Mouse (Mus musculus): ENCODE results near the gene Cdk5rap2.
A peak's percentile ranks its signal among the peaks of the same experiment; 100 is the strongest.

The Cdk5rap2 gene

GRCm38 (mm10) chr4:70259726-70260418 lies 150.4 kb downstream of the Cdk5rap2 start:
- no peak for DNase-seq

DNA sequence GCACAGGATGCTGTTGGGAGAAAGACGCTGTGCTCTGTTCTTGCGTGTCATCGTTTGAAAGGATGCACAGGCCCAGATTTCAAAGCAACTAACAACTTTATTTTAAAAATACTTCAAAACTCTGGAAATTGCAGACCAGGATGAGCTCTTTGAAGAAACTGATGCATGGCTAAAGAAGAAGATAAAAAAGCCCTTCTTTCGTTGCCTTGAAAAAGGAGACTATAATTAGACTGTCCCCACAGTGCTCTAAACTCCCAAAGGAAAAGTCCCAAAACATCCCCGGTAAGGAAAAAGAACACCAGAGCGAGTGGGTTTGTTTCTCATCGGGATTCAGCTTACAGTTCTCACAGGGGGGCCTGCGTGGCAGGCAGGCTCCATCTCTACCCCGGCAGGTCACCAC lies 151.4 kb downstream of the Cdk5rap2 start:
- no peak for DNase-seq

GRCm38 (mm10) chr4:70258205-70258604 lies 152.0 kb downstream of the Cdk5rap2 start:
- peak; percentile 26 for DNase-seq

DNA sequence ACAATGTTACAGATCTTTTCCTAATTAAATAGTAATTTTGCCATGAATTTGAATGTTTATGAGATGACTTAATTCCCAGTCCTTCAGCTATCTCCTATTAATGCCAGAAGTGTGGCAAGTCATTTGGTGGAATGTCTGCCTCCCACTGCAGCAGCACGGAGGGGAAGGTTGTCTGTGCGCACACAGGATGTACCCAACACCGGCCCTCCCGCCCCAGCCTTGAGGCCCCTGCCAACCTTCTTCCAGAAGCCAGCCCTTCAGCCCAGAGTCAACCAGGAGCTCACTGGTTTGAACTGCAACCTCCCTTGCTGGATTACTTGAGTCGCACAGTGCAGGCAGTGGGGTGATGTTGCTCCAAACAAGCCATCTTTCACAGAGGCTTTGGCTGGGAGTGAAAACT lies 158.5 kb downstream of the Cdk5rap2 start:
- DNase-seq = no peak

- DNase-seq = no peak
Observed at GRCm38 (mm10) chr4:70245706-70246105, 164.5 kb downstream of the Cdk5rap2 start.

GRCm38 (mm10) chr4:70243561-70244120 lies 166.6 kb downstream of the Cdk5rap2 start:
- DNase-seq = no peak

DNA sequence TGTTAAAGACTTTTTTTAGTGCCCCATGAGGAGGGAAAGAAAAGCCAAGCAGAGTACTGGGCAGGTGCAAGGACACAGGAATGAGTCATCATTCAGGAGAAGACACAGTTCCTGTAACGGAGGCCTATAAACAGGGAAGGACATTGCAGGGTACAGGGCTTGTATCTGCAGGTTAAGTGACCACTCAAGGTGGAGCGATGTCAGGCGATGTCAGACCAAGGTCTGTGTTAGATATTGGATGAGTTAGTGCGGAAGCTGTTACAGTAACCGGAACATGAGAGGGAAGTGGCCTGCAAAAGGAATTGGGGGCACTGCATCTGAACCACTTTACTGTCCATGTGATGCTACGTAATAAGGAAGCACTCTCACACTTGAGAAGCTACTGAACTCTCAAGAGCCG lies 170.5 kb downstream of the Cdk5rap2 start:
- DNase-seq = no peak

DNA sequence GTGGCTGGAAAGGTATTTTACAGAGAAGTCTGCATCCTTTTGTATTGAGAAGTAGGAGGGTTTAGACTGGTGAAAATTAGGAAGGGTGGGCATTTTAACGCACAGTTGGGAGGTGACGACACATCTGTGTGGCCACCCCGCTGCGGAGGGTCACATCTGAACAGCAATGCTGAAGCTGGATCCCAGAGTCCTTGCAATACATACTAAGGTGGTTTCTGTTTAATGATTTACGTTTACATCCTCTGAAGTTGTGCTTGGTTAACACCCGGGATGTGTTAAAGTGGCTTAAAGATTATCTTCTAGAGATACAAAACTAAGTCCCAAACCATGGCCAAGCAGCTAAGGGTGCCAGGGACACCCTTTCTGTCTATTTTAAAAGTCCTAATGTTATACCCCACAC lies 171.4 kb downstream of the Cdk5rap2 start:
- DNase-seq = no peak

DNA sequence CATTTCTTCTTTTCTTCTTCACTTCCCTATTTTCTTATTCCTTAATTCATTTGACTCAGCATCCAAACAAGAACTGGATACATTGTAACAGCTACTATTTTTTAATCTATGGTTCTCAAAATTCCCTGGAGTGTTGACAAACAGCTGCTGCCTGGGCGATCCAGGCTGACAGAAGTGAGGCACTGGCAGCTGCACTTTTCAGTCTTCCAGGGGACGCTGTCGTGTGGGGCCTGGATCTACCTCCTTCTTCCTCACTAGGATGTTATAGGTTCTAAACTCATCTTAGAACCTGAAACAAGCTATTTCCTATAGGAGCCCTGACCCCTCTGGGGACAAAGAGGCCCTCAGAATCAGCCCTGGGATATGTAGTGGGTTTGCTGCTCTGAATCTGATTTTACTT lies 177.9 kb downstream of the Cdk5rap2 start:
- DNase-seq = no peak

DNA sequence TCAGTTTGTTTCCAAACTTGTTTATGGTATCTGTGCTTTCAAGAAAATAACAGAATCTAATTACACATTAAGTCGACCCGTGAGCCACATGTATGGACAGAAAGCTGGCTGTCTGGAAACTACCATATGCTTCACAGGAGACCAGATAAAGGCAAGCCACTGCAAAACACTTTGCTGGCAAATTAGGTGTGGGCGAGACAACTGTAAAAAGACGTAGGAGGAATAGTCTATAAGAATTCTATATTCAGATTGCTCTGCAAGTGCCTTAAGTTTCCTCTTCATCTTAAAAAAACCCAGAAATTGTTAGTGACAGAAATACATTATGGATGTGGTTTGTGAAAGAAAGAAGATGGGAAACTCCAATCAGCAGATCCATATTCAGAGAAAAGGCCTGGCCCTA lies 180.4 kb downstream of the Cdk5rap2 start:
- no peak for DNase-seq

GRCm38 (mm10) chr4:70228350-70228749 lies 181.9 kb downstream of the Cdk5rap2 start:
- no peak for DNase-seq

DNA sequence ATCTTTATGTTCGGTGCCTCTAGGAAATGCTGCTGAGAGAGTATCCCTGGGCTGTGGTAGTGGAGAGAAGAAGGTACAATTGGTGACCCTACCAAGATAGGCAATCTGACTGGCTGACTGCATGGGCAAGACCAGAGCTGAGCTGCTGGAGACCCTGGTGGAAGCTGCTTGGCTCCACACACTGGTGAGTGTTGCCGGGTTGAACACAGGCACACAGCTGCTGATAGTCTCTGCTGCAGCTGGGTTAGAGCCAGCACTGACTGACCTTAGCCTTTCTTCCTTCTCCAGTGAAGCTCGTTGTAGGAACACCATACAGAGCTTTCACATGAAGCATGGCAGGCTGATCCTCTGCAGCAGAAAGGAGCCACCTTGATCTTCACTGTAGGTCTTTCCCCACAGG lies 182.6 kb downstream of the Cdk5rap2 start:
- peak; percentile 28 for DNase-seq

DNA sequence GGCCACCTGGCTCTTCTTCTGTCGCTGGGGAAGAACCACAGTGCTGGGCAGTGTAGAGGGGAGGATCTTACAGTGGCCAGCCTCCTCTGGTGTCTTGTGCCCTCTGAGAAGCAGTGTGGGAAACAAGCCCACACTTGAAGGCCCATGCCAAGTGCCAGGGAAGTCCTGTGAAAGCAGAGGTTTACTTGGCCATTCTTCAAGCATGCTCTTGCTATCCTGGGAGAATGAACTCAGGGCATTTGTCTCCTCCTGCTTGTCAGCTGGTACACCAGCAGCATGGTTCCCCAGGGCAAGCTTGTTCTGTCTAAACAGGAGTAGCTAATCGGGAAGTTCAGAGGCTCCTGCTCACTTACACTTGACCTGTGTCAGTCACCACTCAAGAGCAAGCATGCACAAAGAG lies 185.7 kb downstream of the Cdk5rap2 start:
- no peak for DNase-seq

DNA sequence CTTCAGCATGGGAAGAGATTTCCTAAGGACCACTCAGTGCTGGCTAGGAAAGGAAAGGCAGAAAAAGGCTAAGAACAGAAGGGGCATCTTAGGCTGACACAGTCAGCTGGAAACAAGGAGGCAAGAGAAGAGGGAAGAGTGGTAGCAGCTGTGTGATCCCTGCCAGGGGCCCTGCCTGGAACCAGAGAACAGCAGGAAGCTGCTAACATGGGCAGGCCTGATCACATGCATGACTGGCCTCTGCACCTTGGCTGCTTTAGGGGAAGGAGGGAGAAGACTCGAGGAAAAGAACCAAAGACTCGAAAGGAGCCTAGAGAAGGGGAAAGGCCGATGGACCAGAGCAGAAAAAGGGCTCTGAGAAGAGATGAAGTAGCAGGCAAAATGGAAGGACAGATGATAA lies 188.4 kb downstream of the Cdk5rap2 start:
- DNase-seq = no peak

DNA sequence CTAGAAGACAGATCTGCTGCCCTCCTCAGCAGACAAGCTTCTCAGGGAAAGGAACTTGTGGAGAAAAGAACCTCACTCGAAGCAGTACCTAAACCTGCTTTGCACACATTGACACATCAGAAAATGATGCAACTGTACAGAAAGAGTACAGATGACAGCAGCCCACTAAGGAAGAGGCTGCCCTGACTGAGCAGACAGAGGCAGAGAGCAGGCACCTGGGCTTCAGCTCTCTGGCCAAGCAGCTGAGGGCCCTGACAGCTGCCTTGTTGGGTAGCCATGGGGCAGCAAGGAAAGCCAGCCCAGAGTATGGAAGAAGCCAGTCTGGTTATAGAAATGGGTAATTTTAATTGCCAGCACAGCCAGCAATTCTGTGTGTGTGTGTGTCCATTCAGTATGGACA lies 188.9 kb downstream of the Cdk5rap2 start:
- no peak for DNase-seq

DNA sequence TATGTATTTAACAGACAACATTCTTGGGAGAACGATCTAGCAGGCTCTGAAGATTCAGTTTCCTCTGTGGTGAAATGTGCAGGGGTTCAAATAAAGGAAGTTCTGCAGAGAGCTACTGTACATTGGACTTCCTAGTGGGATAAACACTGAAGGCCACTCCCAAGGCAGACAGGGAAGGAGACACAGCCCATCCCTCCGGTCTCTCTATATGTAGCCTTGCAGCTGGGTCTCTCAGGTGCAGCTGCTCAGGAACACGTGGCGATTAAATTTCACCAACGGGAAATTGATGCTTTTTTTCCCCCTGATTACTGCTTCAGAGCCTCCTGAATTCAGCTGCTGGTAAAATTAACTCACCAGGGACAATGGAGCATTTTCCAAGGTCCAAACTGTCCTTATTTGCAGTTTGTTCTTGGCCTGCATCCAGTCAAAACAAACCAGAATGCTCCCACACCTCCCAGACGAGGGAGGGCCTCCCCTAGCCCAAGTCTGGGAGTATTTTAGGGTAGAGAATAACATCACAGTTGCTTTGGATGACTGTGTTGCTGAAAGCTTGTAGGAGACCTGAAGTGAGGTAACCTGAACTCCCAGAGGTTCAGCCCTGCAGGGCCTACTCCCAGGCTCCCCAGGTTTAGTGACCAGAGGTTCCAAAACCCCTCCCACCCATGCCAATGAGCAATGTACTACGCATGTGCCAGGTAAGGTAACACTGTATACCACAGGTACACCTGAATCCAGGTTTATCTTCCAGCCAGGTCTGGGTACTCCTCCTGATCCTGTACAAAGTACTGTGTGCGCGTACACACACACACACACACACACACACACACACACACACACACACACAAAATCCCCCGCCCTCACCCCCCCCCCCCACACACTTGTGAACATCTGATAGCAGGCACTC lies 189.7 kb downstream of the Cdk5rap2 start:
- peak; percentile 34 for DNase-seq

DNA sequence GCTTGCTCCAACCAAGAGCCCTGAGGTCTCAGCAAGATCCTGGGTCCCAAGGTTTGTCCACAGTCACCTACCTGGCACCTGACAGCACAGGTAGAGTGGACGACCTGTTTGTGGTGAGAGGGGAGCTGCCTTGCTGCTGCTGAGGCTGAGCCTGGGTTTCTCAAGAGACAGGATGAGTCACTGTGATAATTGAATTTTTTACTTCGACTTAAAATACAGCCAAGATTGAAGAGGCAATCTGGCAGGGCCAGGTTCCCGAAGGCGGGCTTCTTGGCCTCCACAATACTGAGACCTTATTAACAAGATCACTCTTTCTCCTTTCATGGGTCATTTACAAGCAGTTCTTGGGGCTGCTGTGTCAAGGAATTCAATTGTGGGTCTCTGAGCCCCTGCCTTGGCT lies 190.5 kb downstream of the Cdk5rap2 start:
- DNase-seq = no peak

GRCm38 (mm10) chr4:70185971-70186370 lies 224.3 kb downstream of the Cdk5rap2 start:
- no peak for DNase-seq

All from kidney, postnatal 10 days (tissue).